Mouse (Mus musculus) CD4-positive, CD25-positive, alpha-beta regulatory T cell, adult 2 months (primary cell): ENCODE measurements around the gene Gm15056.

Source experiments
- DNase-seq: peaks from one replicate; pipeline ENCODE4 v3.0.0-alpha.2; 2012; ENCODE audit warnings: low read depth, low spot score

The Gm15056 gene

DNA sequence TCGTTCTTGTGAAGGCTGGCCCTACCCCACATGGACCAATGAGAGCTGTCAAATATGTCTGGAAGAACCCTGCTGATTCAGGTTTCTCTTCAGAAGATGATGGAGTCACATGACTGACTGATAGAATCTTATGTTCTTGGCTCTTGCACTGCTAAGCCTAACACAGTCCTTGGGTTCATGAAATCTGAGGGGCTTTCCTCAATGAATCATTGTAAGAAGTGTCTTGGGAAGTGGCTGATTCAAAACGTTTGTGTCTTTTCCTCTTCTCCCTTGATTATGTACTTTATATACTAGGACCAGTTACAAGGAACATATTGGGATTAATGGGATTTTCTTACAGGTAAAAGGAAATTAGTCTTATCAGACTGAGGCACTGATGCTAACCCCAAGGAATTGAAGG, at the start of gene Gm15056:
Gm15056 (minus strand) TSS at position 101 of the 400 bp plus-strand sequence.
- DNase-seq: no peak

DNA sequence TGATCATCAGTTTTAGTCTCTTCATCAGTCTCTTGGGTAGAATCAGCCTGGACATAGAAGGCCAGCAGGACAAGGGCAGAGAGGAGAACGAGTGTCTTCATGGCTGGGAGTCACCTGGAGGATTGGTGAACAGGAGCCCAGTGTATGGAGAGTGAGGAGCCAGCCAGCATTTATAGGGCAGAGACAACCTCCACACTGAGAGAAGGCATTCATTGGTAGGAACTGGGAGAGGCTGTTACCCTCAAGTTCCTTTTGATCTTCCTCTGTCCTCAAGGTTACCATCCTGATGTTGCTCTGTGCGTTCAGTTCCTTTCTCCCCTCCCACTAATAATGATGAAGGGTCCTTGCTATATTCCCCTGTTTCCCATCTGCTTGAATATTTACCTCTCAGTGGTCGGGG, 42.2 kb upstream of the Gm15056 start, which contains the start of gene AY761185:
AY761185 (minus strand) TSS at position 101 of the 400 bp plus-strand sequence.
- no peak for DNase-seq

DNA sequence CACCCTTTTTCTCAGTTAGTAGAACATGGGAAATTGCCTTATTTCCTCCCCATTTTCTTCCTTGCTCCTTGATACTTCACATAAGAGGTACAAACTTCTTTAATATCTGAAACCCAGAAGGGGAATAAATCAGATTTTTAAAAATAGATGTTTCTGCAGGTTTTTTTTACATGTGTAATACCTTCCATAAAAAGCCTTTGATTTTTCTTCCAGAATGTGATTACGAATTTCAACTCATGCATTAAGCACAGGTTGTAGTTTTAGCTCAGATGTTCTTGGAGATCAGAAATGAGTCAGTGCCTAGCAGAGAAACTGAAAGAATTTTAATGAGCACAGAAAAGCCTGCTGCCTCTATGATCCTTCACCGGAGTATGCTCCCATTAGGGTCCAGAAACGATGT, 19.5 kb upstream of the Gm15056 start, which contains the start of gene Gm6040:
Gm6040 (minus strand) TSS at position 101 of the 400 bp plus-strand sequence.
- no peak for DNase-seq

DNA sequence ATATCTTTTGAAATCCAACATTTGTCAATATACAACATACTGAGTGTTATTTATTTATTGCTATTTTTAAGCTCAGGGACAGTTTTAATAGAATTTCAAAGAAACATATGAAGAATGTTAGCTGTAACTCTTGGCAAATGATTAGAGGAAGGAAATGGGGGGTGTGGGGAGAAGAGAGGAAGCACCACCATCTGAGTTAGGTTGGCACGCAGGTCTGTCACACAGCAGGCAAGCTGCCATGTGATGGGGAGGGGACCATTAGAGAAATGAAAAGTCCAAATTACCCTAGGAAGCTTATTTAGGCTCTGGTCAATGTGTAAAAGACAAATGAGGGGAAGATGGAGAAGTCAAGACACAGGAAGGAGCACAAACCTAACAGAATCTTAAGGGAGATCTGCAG, 9.9 kb upstream of the Gm15056 start:
- no peak for DNase-seq

DNA sequence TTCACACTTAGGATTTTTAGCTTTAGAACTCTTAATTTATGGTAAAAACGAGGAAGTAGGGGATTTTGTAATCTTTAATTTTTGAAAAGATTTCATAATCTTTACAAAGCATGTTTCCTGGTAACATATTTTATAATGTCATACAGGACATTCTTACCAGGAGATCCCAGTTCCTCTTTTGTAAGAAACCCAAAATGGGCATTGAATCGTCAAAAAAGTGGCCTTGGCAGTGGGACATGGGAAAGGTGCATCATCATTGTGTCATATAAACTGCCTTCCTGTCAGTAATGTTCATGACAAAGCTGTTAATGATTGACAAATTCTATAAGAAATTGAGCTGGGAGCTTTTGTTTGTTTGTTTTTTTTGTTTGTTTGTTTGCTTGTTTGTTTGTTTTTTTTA, 5.8 kb upstream of the Gm15056 start:
- DNase-seq: no peak

DNA sequence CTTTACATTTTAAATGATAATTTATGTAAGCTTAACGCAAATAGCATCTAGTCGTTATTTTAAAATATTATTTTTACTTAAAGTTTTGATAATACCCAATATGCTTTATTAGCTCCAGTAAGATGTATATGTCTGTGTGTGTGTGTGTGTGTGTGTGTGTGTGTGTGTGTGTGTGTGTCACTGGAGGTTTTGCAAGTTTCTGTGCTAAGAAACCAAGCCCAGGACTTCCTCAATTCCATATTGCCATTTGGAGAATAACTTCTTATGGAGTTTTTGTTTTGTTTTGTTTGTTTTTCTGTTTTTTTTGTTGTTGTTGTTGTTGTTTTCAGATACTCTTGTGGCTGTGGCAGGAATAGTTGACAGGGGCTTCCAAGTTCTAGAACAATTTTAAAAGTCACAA, 4.7 kb upstream of the Gm15056 start:
- no peak for DNase-seq

DNA sequence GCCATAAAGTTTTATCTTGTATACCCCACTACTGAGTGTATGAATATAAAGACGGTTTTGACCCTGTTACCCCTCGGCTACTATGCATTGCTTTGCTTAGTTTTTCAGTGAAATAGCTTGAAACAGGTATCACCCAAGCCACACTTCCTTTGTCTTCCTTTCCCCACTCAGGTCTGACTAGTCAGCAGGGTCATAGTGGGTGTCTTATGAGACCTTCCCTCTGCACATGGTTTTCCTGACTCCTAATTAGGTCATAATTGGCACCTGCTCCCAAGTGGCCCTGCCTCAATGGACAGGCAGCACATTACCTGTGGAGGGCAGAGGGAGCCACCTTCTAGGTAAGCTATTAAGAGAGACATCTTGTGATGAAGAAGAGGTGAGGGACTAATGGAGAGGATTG, 10.1 kb downstream of the Gm15056 start, which contains the start of gene Defb33:
Defb33 (plus strand) TSS at position 301 of the 400 bp plus-strand sequence.
- DNase-seq: no peak

DNA sequence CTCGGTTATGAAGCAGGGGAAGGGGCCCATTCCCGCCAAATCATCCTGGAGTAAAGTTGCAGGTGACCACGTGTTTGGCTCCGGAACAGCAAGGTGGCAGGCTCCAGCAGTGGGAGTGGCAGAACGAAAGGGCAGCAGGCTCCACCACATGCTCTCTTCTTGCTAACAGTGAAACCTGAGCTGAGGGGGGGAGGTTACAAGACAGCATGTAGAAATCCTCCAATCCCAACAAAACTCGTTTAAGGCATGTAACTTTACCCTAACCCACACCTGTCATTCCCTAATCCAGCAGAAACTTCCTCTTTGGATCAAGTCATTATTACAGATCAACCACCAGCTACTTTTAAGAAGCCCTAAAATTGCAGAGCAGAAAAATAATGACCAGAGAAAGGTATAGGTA, 27.8 kb downstream of the Gm15056 start:
- no peak for DNase-seq
